Mouse (Mus musculus): ENCODE data around the gene Gm12569. TPM values are rescaled to one million over a fixed set of nuclear protein-coding genes. Genes with fewer than 3 reads are reported as not detected.
A peak's percentile ranks its signal among the peaks of the same experiment; 100 is the strongest.

Gene Gm12569
- polyA plus RNA-seq (2014; fragmentation: Nextera tagmentation; extraction: Ambion mirVana) = not detected in 2 replicates

DNA sequence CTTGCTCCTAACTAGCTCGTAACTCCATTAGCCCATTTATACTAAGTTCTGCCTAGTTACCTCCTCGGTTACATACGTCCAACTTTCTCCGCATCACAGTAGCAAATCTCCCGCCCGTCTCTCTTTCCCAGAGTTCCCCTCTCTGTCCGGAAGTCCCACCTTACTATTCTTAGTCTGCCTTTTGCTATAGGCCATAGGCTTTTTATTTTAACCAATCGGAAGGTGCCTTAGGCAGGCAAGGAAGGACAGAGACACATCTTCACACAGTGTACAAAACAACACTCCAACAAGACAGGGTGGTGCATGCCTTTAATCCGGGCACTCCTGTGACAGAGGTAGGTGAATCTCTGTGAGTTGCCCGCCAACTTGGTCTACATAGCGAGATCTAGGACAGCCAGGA is at the start of gene Gm12569:
TSS of gene Gm12569 (plus strand) at position 166 of the 400 bp plus-strand sequence.
- WGBS = 92% methylated on average over 11 of the region's 11 CpGs
- no peaks in the 10 kb centered on the region for H3K27me3 ChIP-seq (ENCODE audit: insufficient read depth, low read length)
- no peaks in the 10 kb centered on the region for H3K36me3 ChIP-seq (ENCODE audit: insufficient read depth)
- H3K4me1 ChIP-seq (ENCODE audit: insufficient read depth) = no peaks in the 10 kb centered on the region
- no peak for TF ChIP-seq CTCF (IDR thresholded peaks at IDR 0.05; ENCODE audit: low read depth)
- ATAC-seq (ENCODE audit: insufficient read depth) (no peak), DNase-seq (no peak)
- no peak within 1 kb of the TSS for H3K9ac ChIP-seq
- H3K4me2 ChIP-seq = no peak within 1 kb of the TSS
- no peaks in the 10 kb centered on the region for H3K9me3 ChIP-seq (ENCODE audit: low read depth, low read length)
- H3K27ac ChIP-seq (ENCODE audit: low read depth) = no peak within 1 kb of the TSS
- no peak within 1 kb of the TSS for H3K4me3 ChIP-seq (ENCODE audit: low read depth, low read length)

DNA sequence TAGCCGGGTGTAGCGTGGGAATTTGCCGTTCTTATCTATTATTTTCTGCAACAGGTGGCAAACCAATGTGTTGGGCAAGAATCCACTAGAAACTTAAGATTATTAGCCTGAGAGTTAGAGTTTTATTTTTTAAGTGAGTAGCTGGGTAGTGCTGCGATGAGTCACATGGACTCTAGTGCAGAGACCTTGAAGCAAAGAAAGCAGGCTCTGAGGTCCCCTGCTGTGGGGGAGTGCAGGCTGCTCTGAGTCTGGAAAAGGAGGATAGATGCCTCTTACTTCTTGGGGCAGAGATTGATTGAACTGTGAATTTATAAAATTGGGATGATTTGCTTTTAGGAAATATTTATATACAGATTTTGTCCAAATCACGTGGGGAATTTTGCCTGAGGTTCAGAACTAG is 17.5 kb upstream of the Gm12569 start:
- H3K4me3 ChIP-seq (ENCODE audit: low read depth, low read length) = no peak overlapping the region
- WGBS = 78% methylated on average over 5 of the region's 5 CpGs
- ATAC-seq (ENCODE audit: insufficient read depth) = no peak
- no peak for TF ChIP-seq CTCF (IDR thresholded peaks at IDR 0.05; ENCODE audit: low read depth)
- no peaks in the 10 kb centered on the region for H3K9me3 ChIP-seq (ENCODE audit: low read depth, low read length)
- H3K36me3 ChIP-seq (ENCODE audit: insufficient read depth) = no peaks in the 10 kb centered on the region
- no peak overlapping the region for H3K27ac ChIP-seq (ENCODE audit: low read depth)
- H3K27me3 ChIP-seq (ENCODE audit: insufficient read depth, low read length) = no peaks in the 10 kb centered on the region
- DNase-seq = no peak
- H3K4me2 ChIP-seq = no peak overlapping the region
- H3K4me1 ChIP-seq (ENCODE audit: insufficient read depth) = no peaks in the 10 kb centered on the region
- H3K9ac ChIP-seq = no peak overlapping the region

DNA sequence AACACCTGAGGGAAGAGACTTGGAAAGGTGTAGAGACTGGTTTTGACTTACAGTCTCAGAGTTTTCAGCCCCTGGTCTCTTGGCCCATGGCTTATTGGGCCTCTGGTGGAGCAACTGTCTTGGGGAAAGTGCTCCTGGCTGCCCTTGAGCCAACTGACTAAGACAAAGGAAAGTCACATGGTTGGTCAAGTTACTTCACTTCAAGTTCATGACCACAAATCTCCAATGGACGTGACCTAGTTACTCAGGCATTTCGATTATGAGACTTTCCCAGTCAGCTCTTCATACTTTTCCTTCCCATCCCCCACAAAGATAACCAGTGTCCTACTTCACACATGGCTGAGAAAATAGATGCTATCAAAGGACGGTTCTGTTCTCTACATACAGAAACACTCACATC is 12.5 kb upstream of the Gm12569 start:
- no peak for TF ChIP-seq CTCF (IDR thresholded peaks at IDR 0.05; ENCODE audit: low read depth)
- no peak for ATAC-seq (ENCODE audit: insufficient read depth)
- WGBS = 73% methylated on average over 3 of the region's 3 CpGs
- Histone ChIP-seq H3K27me3 (ENCODE audit: insufficient read depth, low read length) (no peaks in the 10 kb centered on the region), H3K4me2 (no peak overlapping the region), H3K9me3 (ENCODE audit: low read depth, low read length) (no peaks in the 10 kb centered on the region), H3K36me3 (ENCODE audit: insufficient read depth) (no peaks in the 10 kb centered on the region), H3K27ac (ENCODE audit: low read depth) (no peak overlapping the region), H3K9ac (no peak overlapping the region), H3K4me3 (ENCODE audit: low read depth, low read length) (no peak overlapping the region), H3K4me1 (ENCODE audit: insufficient read depth) (no peaks in the 10 kb centered on the region)
- no peak for DNase-seq

DNA sequence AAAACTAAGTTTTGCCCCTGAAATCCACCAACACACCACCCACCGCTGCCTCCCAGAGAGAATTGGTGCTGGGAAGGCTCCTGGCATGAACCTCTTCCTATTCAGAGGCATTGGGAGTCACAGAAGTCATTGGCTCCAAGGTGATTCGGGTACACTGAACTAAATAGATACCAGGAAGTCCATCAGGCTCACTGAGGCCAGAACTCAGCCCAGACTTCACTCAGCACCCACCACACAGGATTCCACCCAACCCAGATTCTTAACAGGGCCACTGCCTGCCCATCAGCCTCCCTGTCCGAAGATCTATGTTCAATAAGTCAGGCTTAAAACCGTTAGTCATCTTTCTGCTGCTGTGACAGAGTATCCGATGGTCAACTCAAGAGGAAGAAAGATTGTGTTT is 8.8 kb upstream of the Gm12569 start:
- H3K36me3 ChIP-seq (ENCODE audit: insufficient read depth) = no peaks in the 10 kb centered on the region
- H3K4me3 ChIP-seq (ENCODE audit: low read depth, low read length) = no peak overlapping the region
- H3K9ac ChIP-seq = no peak overlapping the region
- no peak for TF ChIP-seq CTCF (IDR thresholded peaks at IDR 0.05; ENCODE audit: low read depth)
- H3K9me3 ChIP-seq (ENCODE audit: low read depth, low read length) = no peaks in the 10 kb centered on the region
- no peaks in the 10 kb centered on the region for H3K4me1 ChIP-seq (ENCODE audit: insufficient read depth)
- WGBS = 83% methylated on average over 5 of the region's 5 CpGs
- DNase-seq (no peak), ATAC-seq (ENCODE audit: insufficient read depth) (no peak)
- H3K27ac ChIP-seq (ENCODE audit: low read depth) = no peak overlapping the region
- no peak overlapping the region for H3K4me2 ChIP-seq
- H3K27me3 ChIP-seq (ENCODE audit: insufficient read depth, low read length) = no peaks in the 10 kb centered on the region

DNA sequence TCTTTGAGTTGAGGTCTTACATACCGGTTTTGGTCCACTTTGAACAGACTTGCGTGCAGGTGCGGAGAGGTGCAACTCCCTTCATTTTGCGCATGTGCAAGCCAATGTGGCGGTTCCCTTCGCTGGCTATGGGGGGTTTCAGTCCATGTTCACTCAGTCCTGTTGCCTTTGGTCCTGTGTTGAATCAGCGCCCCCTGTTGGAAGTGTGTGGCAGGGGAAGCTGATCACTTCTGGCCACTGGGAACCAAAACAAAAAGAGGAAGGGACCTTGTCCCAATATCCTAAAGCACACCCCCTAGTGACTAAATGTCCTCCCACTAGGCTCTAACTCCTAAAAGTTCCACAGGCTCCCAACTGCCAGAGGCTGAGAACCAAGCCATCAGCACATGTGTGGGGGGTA is 6.3 kb upstream of the Gm12569 start:
- Histone ChIP-seq H3K4me2 (no peak overlapping the region), H3K27me3 (ENCODE audit: insufficient read depth, low read length) (no peaks in the 10 kb centered on the region), H3K27ac (ENCODE audit: low read depth) (no peak overlapping the region), H3K9me3 (ENCODE audit: low read depth, low read length) (no peaks in the 10 kb centered on the region), H3K4me3 (ENCODE audit: low read depth, low read length) (no peak overlapping the region), H3K9ac (no peak overlapping the region), H3K36me3 (ENCODE audit: insufficient read depth) (no peaks in the 10 kb centered on the region), H3K4me1 (ENCODE audit: insufficient read depth) (no peaks in the 10 kb centered on the region)
- 0 out of 2 replicates have a peak, but pooled peaks have one; percentile 15 for TF ChIP-seq CTCF (IDR thresholded peaks at IDR 0.05; ENCODE audit: low read depth)
- WGBS = 86% methylated on average over 7 of the region's 7 CpGs
- ATAC-seq (ENCODE audit: insufficient read depth) (no peak), DNase-seq (no peak)

DNA sequence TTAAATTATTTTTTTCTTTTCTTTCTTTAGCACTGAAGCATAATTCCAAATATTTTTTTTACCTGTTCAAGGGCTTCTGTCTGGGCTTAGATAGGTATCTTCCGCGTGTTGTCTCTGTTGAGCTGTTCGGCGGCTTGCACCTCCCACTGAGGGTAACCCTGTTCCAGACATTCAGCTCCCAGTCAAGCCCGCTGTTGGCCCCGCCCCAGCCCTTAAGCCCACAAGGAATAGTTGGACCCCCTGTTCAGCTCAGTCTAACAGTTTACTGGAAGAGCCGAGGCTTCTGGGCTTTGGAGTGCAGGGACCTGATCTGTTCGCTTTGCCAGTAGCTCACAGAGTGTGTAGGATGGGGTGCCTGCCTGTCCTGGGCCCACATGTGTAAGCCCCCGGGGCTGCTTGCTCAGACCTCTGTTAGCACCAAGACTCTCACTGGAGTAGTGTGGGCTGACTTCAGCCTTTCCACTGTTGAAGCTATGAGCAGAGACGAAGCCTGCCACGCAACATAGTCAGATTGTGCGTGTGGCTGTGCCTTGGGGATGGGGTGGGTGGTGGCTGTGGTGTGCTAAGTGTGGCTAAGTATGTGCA is 785 bp upstream of the Gm12569 start:
- Histone ChIP-seq H3K9me3 (ENCODE audit: low read depth, low read length) (no peaks in the 10 kb centered on the region), H3K4me1 (ENCODE audit: insufficient read depth) (no peaks in the 10 kb centered on the region), H3K27ac (ENCODE audit: low read depth) (no peak overlapping the region), H3K9ac (no peak overlapping the region), H3K4me2 (no peak overlapping the region), H3K36me3 (ENCODE audit: insufficient read depth) (no peaks in the 10 kb centered on the region), H3K27me3 (ENCODE audit: insufficient read depth, low read length) (no peaks in the 10 kb centered on the region), H3K4me3 (ENCODE audit: low read depth, low read length) (no peak overlapping the region)
- TF ChIP-seq CTCF (IDR thresholded peaks at IDR 0.05; ENCODE audit: low read depth) = no peak
- ATAC-seq (ENCODE audit: insufficient read depth) = no peak
- DNase-seq = no peak
- WGBS = 75% methylated on average over 12 of the region's 12 CpGs

DNA sequence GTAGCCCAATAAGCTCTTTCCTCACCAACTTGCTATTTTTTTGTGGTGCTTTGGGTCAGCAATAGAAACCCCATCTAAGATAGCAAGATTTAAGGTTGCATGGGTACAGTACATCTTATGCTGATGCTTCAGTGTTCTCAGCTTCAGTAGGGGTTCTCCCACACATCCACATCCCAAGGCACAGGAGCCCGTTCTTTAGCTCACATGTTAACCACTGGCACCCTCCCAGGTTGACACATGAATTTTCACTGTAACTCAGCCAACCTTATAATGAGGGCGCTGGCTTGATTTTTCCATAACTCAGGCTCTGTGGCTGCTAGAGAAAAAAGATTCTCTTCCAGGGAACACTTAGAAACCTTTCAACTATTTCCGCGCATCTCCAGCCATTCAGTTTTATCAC is 6.8 kb downstream of the Gm12569 start:
- no peak for ATAC-seq (ENCODE audit: insufficient read depth)
- WGBS = 80% methylated on average over 4 of the region's 4 CpGs
- Histone ChIP-seq H3K4me1 (ENCODE audit: insufficient read depth) (no peaks in the 10 kb centered on the region), H3K36me3 (ENCODE audit: insufficient read depth) (no peaks in the 10 kb centered on the region), H3K9ac (no peak overlapping the region), H3K27ac (ENCODE audit: low read depth) (no peak overlapping the region), H3K4me3 (ENCODE audit: low read depth, low read length) (no peak overlapping the region), H3K4me2 (no peak overlapping the region), H3K27me3 (ENCODE audit: insufficient read depth, low read length) (no peaks in the 10 kb centered on the region), H3K9me3 (ENCODE audit: low read depth, low read length) (no peaks in the 10 kb centered on the region)
- no peak for TF ChIP-seq CTCF (IDR thresholded peaks at IDR 0.05; ENCODE audit: low read depth)
- no peak for DNase-seq

DNA sequence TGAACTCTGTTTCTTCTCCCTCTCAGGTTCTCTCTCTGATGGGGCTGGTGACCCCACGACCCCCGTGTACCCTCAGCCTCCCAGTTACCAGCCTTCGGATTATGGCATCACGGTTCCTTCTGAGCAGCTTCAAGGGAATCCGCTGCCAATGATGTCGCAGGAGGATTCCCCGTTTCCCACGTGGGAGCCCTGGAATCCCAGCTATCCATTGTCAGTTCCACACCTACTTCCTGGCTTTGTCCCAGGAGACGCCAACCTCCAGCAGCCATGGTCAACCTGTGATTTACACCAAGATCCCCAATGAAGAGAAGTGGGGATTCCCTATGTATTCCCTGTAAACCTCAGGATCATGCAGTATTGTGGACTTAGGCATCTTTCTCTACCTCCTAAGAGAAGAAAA is 14.4 kb downstream of the Gm12569 start:
- H3K4me1 ChIP-seq (ENCODE audit: insufficient read depth) = no peaks in the 10 kb centered on the region
- no peak overlapping the region for H3K4me2 ChIP-seq
- no peak overlapping the region for H3K4me3 ChIP-seq (ENCODE audit: low read depth, low read length)
- H3K9me3 ChIP-seq (ENCODE audit: low read depth, low read length) = no peaks in the 10 kb centered on the region
- WGBS = 82% methylated on average over 9 of the region's 9 CpGs
- TF ChIP-seq CTCF (IDR thresholded peaks at IDR 0.05; ENCODE audit: low read depth) = no peak
- no peak overlapping the region for H3K27ac ChIP-seq (ENCODE audit: low read depth)
- H3K9ac ChIP-seq = no peak overlapping the region
- DNase-seq (no peak), ATAC-seq (ENCODE audit: insufficient read depth) (no peak)
- no peaks in the 10 kb centered on the region for H3K36me3 ChIP-seq (ENCODE audit: insufficient read depth)
- no peaks in the 10 kb centered on the region for H3K27me3 ChIP-seq (ENCODE audit: insufficient read depth, low read length)

All from lung, embryonic 14.5 days (tissue).